Mouse (Mus musculus): ENCODE measurements around the gene Usp2. TPM values are rescaled to one million over a fixed set of nuclear protein-coding genes. Genes with fewer than 3 reads are reported as not detected.

Usp2 gene
- total RNA-seq, 2 experiments from 2014 or later: 30.2 to 31.9 TPM

DNA sequence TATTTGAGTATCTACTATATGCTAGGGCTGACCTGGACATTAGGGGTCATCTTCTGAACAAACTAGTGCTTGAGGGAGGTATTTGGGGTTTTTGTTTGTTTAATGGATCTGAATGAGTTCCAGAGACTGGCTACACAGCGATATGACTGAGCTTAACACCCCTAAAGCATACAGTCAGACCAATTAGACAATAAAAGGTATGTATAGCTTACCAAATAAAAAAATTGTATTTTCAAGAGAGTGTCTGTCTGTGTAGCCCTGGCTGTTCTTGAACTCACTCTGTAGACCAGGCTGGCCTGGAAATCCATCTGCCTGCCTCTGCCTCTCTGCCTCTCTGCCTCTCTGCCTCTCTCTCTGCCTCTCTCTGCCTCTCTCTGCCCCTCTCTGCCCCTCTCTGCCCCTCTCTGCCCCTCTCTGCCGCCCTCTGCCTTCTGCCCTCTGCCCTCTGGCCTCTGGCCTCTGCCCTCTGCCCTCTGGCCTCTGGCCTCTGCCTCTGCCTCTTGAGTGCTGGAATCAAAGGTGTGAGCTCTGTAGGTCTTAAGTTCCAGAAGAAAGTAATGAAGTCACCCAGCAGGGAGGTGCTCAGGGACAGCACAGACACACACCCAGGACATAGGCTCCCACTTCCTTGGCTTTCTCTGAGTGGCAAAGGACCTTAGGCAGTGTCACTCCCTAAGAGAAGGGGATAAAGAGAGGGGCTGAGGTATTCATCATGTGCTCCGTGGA lies 21.5 kb upstream of the Usp2 start:
- intact Hi-C loops (cut with DNase I): no loop called here
- DNase-seq: no peak

DNA sequence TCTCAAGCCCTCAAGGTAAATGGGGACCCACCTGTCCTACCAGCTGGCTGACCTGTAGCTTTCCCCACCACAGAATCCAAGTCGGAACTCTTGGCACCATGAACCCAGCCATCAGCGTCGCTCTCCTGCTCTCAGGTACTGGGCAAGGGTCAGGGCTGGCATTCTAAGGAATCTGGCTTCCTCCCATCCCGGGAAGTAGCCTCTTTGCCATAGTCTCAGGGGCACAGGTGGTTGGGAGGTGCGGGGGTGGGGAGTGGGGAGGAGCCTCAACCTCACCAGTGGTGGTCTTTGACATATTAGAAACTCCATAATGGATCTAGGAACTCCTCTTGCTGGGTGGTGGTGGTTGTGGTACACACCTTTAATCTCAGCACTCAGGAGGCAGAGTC lies 20.9 kb upstream of the Usp2 start:
- intact Hi-C loops (cut with DNase I): no loop called here
- no peak for DNase-seq

DNA sequence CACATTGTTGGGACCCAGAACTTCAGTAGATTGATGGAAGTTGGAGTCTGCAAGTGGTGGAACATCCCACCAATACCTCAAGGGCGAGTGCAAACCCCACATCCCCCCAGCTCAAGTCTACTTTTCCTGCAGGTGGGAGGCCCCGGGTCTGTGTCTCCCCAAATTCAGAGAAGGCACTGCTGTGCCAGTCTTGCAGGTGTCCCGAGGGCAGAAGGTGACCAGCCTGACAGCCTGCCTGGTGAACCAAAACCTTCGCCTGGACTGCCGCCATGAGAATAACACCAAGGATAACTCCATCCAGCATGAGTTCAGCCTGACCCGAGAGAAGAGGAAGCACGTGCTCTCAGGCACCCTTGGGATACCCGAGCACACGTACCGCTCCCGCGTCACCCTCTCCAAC lies 20.4 kb upstream of the Usp2 start:
- DNase-seq: no peak
- intact Hi-C loops (cut with DNase I): no loop called here

DNA sequence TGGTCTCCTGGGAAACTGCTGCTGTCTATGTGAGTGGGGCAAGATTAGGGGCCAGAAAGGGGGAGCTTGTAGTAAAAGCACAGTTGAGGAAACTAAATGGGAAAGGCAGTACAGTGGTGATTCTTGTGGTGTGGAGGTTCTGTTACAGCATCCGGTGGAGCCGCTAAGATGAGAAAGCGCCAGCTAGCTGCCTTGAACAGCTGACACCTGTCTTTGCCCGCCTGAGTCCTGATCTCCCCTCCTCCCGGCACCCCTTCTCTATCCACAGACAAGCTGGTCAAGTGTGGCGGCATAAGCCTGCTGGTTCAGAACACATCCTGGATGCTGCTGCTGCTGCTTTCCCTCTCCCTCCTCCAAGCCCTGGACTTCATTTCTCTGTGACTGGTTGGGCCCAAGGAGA lies 19.8 kb upstream of the Usp2 start:
- DNase-seq: no peak
- intact Hi-C loops (cut with DNase I): no loop called here

DNA sequence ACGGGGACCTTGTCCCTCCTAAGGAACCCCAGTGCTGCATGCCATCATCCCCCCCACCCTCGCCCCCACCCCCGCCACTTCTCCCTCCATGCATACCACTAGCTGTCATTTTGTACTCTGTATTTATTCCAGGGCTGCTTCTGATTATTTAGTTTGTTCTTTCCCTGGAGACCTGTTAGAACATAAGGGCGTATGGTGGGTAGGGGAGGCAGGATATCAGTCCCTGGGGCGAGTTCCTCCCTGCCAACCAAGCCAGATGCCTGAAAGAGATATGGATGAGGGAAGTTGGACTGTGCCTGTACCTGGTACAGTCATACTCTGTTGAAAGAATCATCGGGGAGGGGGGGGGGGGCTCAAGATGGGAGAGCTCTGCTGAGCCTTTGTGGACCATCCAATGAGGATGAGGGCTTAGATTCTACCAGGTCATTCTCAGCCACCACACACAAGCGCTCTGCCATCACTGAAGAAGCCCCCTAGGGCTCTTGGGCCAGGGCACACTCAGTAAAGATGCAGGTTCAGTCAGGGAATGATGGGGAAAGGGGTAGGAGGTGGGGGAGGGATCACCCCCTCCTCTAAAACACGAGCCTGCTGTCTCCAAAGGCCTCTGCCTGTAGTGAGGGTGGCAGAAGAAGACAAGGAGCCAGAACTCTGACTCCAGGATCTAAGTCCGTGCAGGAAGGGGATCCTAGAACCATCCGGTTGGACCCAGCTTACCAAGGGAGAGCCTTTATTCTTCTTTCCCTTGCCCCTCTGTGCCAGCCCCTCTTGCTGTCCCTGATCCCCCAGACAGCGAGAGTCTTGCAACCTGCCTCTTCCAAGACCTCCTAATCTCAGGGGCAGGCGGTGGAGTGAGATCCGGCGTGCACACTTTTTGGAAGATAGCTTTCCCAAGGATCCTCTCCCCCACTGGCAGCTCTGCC lies 19.0 kb upstream of the Usp2 start:
- DNase-seq: no peak
- intact Hi-C loops (cut with DNase I): no loop called here

DNA sequence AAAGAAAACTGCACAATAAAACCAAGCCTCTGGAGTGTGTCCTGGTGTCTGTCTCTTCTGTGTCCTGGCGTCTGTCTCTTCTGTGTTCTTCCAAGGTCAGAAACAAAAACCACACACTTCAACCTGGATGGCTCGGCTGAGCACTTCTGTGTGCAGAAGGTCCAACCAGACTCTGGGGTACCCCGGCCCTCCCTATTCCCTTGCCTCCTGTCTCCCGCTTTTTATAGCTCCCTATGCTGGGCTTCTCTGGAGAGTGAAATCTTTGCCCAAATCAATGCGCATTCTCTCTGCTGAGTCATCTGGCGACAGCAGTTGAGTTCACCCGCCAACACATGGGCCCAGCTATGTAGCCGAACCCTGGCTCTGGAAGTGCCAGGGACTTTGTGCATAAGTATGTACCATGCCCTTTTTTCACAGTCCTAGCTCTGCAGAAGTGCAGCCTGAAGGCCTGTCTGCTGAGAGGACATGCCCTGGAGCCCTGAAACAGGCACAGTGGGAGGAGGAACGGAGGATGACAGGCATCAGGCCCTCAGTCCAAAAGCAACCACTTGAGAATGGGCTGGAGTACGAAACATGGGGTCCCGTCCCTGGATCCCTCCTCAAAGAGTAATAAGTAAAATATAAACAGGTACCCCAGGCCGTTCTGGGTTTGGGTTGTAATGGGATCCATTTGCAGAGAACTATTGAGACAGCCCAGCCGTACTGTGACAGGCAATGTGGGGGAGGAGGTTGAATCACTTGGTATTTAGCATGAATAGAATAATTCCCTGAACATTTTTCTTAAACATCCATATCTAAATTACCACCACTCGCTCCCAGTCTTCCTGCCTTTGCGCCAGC lies 18.1 kb upstream of the Usp2 start:
- DNase-seq: no peak
- intact Hi-C loops (cut with DNase I): no loop called here

DNA sequence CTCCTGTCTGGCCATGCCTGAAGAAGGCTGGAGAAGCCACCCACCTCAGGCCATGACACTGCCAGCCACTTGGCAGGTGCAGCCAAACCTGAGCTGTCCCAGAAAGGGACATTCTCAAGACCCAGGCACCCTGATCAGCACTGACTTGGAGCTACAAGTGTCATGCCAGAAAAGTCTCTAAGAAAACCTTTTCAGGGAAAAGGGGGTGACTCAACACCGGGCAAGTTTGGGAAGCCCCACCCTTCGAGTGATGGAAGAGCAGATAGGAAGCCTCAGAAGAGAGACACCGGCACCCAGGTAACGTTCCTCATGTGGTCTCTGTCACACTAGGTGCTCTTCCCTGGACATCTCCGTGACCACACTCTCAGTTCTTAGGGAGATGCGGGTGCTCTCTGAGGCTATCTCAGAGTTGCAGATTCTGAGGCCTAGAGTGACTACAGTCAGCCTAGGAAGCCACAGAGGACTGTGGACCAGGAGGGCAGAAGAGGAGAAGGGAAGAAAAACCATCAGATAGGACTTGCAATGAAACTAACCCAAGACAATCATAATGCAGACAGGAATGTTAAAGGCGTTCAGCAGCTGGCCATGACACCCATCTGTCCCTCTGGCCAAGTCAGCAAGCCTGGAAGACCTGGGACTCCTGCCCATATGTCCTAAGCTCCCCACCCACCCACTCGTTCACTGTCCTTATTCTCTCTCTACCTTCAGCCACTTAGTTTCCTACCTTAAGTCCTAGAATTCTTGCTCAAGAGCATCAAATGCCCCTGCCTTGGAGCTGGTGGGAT lies 17.2 kb upstream of the Usp2 start:
- DNase-seq: no peak
- intact Hi-C loops (cut with DNase I): no loop called here

DNA sequence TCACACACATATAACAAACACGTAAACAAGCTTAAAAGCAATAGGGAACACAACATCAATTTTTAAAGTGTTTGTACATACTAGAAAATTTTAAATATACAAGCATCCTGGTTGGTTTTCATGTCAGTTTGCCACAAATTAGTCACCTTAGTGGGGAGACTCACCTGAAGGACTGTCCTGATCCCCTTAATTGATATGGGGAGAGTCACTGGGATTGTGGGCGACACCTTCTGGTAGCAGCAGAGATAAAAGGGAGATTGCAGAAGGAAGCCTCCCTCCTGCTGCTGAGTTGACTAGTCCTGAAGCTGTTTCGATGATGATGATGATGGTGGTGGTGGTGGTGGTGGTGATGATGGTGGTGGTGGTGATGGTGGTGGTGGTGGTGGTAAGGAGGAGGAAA lies 14.0 kb upstream of the Usp2 start:
- no peak for DNase-seq
- intact Hi-C loops (cut with DNase I): no loop called here

DNA sequence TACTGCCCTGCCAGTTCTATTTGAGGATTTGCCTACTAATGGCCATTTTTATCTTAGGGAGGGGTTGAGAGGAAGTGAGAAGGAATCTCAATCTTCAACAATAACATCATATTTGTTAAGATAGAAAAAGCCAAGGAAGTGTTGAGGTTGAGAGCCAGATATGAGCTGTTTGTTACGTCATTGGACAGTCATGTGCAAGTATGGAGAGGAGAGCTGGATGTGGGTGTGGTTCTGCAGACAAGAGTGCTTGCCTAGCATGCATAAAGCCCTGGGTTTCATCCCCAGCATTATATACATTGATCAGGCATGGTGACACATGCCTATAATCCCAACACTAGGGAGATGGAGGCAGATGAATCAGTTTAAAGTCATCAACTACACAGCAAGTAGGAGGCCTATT lies 12.9 kb upstream of the Usp2 start:
- intact Hi-C loops (cut with DNase I): no loop called here
- no peak for DNase-seq

DNA sequence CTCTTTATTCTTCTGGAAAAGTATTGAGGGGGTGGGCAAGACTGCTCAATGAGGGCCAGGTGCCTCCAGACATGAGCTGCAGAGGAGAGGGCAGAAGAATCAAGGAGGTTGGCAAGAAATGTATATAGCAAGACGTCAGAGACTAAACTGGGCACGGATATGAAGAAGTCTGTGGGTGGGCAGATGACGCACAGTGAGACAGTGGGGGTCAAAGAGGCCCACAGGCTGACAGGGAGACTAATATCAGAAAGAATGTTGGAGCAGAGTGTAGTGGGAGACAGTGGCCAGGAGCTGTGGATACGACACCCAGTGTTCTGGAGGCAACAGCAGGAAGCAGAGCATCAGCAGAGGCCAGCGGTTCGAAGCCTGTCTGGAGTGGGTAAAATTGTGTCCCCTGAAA lies 8.2 kb upstream of the Usp2 start:
- no peak for DNase-seq
- intact Hi-C loops (cut with DNase I): no loop called here

DNA sequence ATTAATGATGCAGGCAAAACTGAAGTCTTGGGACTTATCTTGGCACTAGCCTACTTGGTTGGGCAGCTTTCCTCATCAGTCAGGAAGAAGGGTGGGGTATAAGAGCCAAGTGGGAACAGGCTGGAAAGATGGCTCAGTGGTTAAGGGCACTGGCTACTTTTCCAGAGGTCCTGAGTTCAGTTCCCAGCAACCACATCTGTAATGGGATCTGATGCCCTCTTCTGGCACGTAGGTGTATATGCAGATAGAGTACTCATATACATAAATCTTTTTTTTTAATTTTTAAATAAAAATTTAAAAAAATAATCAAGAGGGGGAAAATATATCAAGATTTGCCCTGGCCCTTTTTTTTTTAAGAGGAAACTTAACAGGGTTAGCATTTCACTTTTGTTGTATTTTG lies 1.6 kb upstream of the Usp2 start:
- no peak for DNase-seq
- intact Hi-C loops (cut with DNase I): no loop called here

DNA sequence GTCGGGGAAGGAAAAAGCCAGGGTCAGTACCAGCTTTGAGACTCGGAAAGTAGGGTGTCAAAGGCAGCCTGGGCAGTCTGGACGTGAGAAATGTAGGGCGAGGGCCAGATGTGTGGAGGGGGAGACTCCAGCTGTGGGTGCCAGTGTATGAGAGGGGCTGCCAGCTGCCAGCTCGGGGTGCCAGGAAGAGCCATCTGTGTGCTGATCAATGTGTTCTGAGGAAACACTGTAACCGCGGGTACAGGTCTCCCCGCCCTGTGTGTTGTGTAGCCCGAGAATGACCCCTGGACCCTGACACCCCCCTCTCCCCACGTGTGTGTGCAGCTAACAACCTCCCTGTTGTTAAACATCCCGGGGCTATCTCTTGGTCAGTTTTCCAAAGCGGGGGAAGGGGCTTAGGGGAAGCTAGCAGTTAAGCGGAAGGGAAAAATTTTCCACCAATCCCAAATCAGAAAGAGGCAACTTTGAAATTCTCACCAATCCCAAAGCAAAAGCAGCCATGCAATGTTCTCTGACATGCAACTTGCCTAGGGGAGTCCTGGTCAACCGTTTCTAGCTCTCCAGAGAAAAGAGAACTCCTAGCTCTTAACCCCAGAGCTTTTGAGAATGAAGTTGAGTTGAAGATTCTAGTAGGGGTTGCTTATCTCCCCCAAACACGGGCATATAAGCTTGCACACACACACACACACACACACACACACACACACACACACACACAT lies 579 bp downstream of the Usp2 start:
- no peak for DNase-seq
- intact Hi-C loops (cut with DNase I): loop anchor here (2.0 kb wide), 1 partner anchor 25 kb away; the partner anchor contains the start of gene Thy1

DNA sequence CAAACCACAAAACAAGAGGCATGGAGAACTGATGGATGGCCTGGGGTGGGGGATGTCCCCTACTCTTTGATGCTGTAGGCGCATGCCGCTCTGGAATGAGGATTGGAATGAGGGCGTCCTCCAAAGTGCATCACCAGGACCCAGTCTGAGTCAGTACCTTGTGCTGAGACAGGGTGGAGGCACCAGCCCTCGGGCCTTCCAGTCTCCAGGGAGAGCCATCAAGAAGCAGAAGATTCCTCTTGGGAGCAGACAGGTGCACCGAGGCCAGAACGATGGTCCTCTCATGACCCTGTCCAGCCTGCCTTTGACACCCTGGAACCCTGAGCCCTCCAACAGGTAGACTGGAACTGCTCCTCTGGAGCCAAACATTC lies 1.1 kb downstream of the Usp2 start:
- DNase-seq: no peak
- intact Hi-C loops (cut with DNase I): loop anchor here (2.0 kb wide), 1 partner anchor 25 kb away; the partner anchor contains the start of gene Thy1

DNA sequence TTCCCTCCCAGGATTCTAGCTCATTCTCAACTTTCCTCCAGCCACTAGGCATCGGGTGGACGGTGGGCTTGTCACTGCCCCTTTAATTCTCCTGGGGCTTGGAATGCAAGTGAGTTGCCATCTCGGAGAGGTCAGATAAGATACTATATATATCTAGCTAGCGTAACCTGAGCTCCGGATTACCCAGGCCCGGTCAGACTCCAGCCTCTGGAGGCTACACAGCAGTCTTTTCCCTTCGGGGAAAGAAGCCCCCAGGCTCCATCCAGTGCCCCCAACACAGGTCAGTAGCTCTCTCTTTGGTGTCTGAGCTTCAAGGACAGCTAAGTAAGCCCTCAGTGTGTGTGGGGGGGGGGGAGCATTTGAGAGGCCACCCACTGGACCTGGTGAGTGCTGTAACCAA lies 2.4 kb downstream of the Usp2 start:
- intact Hi-C loops (cut with DNase I): no loop called here
- DNase-seq: no peak

DNA sequence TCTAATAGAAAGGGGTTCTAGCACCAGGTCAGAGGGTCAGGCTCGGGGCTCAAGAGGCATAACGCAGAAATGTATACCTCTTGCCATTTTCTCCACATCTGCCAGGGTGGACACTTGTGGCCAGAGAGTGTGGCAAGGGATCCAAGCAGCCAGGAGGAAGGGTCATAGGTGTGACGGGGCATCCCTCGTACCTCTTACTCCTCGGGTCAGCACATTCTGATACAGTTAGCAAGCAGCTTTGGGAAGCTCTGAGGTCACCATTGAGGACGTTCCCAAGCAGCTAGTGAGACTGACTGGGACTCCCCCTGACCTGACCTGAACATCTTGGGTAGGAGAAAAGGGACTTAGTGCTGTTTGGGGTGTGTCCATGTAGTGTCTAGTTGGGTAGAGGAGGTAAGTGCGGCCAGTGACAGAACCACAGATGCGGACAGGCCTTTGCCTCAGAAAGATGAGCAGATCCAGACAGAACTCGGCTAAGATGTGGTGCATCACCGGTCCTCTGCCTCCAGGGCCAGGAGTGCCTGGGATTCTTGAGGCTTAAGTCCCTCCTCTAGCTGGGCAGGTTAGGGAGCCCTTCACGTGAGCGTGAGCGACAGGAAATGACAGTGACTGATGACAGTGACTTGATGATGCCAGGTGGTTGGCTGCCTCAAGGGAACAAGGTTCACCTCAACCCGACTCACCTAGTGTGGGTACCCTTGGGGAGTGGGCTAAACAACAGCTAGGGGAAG lies 3.5 kb downstream of the Usp2 start:
- intact Hi-C loops (cut with DNase I): no loop called here
- DNase-seq: no peak

DNA sequence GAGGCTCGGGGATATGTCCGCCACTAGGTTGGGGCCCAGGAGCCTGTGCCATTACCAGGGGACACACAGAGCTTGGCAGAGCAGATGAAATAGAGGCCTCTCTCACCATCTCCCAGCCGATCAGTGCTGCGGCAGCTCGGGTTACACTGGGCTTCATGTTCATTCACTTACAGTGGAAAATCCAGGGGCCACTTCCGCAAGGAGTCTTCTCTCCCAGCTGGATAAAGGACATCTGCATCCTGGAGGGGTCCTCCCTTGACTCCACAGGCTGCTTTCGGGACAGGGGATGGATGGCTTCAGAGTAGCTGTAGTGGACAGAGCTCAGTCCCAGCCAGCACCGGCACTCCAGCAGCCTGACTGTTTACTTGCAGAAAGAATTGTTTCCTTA lies 4.0 kb downstream of the Usp2 start:
- intact Hi-C loops (cut with DNase I): no loop called here
- DNase-seq: no peak

DNA sequence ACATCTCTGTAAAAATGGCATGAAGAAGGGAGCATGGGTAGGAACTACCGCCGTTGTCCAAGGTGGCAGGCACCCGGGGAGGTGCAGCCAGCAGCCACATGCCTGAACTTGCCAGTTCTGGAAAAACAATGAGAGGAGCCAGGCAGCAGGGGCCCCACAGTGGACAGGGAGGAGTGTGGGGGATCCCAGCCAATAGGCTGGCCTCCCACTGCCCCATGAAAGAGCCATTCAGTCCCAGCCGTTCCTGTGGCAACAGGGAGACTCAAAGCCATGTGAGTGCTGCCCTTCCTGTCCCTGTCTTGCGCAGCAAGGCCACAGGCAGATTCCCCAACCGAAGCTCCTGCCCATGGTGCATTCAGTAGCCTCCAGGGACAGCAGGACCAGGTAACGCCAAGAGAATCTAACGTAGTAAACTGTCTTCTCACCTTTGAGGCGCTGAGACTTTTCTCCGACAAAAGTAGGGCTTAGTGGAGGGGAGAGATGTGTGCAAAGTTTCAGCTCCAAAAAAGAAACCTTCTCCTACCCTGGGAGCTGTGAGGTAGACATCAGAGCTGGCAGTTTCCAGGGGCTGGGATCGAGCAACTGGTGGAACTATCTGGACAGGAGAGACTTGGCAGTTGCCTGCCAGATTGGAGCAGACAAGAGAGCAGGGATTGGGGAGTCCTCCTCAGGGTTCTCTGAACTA lies 5.2 kb downstream of the Usp2 start:
- DNase-seq: peak; percentile 61
- intact Hi-C loops (cut with DNase I): no loop called here

DNA sequence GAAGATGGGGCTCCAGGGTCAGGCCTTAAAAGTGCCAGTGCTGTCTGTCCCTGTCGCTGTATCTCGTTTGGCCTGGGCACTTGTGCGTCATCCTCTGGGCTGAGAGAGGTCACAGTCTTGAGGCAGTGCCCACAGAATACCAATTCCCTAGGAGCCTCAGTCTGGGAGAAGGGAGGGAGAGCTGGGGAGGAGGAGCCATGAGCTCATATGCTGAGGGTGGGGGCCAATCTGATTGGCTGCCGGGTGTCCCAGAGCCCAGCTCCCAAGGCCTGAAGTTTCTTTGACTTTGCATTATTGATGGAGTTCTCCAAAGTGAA lies 5.7 kb downstream of the Usp2 start:
- intact Hi-C loops (cut with DNase I): no loop called here
- DNase-seq: no peak

DNA sequence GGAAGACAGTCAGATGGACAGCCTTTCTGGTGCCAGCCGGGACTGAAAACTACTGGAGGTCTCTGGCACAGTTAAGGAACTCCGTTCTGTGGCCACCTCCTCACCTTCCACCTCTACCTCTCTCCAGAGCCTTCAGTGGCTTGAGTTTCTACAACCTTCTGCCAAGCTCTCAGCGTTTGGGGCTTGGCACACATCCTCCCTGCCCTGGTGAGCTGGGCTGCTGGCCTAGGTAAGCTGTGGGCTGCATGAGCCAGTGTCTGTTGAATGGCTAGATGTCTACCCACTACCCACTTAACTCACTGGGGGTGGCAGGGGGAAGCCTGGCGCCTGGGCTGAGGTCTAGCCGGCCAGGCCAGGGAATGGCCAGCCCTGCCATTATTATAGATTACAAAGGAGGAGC lies 6.3 kb downstream of the Usp2 start:
- no peak for DNase-seq
- intact Hi-C loops (cut with DNase I): no loop called here

Measured in left cerebral cortex, postnatal 4 days (tissue).